Mouse (Mus musculus) forebrain, embryonic 11.5 days (tissue): ENCODE results near the gene Chordc1. TPM values are rescaled to one million over a fixed set of nuclear protein-coding genes. Genes with fewer than 3 reads are reported as not detected.
"Not testable (repeated sequence)": the region's sequence is repeated elsewhere in the genome, so short reads cannot be mapped to it uniquely, and the experiment has no call there.

Source experiments
- ATAC-seq: fragments of 200-750 bp; cut with Nextera tagmentation; replicated peaks from 2 replicates; pipeline ENCODE4 v1.8.0; 2017; ENCODE audit warnings: moderate TSS enrichment; ENCODE audit not compliant: low FRiP score
- DNase-seq: peaks from one replicate; pipeline ENCODE4 v3.0.0-alpha.2; 2017; ENCODE audit warnings: low spot score
- H3K27ac ChIP-seq: fragments of 300-500 bp; sonication (generic); 2 replicates; pipeline ENCODE4 v1.5.1; 2014; ENCODE audit warnings: low read depth, low read length
- H3K27me3 ChIP-seq: fragments of 300-500 bp; sonication (generic); 2 replicates; pipeline ENCODE4 v1.6.1; 2014; ENCODE audit warnings: mild to moderate bottlenecking, low read length, mixed read lengths; ENCODE audit not compliant: control insufficient read depth, insufficient read depth
- H3K36me3 ChIP-seq: fragments of 300-500 bp; sonication (generic); 2 replicates; pipeline ENCODE4 v1.6.1; 2014; ENCODE audit warnings: mild to moderate bottlenecking, low read length, moderate library complexity, mixed read lengths; ENCODE audit not compliant: control insufficient read depth, insufficient read depth
- H3K4me1 ChIP-seq: fragments of 300-500 bp; sonication (generic); replicated peaks from 2 replicates; pipeline ENCODE4 v1.6.1; 2014; ENCODE audit warnings: low read length, mixed read lengths; ENCODE audit not compliant: control insufficient read depth, insufficient read depth
- H3K4me2 ChIP-seq: fragments of 300-500 bp; sonication (generic); 2 replicates; pipeline ENCODE4 v1.6.1; 2014; ENCODE audit warnings: low read depth, mild to moderate bottlenecking, low read length, moderate library complexity, mixed read lengths; ENCODE audit not compliant: severe bottlenecking
- H3K4me3 ChIP-seq: fragments of 300-500 bp; sonication (generic); 2 replicates; pipeline ENCODE4 v1.5.1; 2014; ENCODE audit warnings: low read depth, low read length
- H3K9ac ChIP-seq: fragments of 300-500 bp; sonication (generic); 2 replicates; pipeline ENCODE4 v1.6.1; 2014; ENCODE audit warnings: low read length
- H3K9me3 ChIP-seq: fragments of 300-500 bp; sonication (generic); 2 replicates; pipeline ENCODE4 v1.6.1; 2016; ENCODE audit warnings: low read length, mixed read lengths; ENCODE audit not compliant: control insufficient read depth
- WGBS: fragments of 180-500 bp; shearing (Covaris S2); extraction: QIAGEN DNeasy Blood & Tissue Kit; methylation state at CpG from one replicate; pipeline ENCODE4 v1.1.7; 2014; 5-methylcytosine and 5-hydroxymethylcytosine counted together
- polyA plus RNA-seq: library from polyadenylated mRNA; unstranded; fragments of >200 nt; fragmentation: Nextera tagmentation; extraction: Ambion mirVana; gene quantifications from 2 replicates; pipeline ENCODE4 v1.2.1, GENCODE M21; 2014

Gene Chordc1
- 123 and 129 TPM in 2 replicates for polyA plus RNA-seq

DNA sequence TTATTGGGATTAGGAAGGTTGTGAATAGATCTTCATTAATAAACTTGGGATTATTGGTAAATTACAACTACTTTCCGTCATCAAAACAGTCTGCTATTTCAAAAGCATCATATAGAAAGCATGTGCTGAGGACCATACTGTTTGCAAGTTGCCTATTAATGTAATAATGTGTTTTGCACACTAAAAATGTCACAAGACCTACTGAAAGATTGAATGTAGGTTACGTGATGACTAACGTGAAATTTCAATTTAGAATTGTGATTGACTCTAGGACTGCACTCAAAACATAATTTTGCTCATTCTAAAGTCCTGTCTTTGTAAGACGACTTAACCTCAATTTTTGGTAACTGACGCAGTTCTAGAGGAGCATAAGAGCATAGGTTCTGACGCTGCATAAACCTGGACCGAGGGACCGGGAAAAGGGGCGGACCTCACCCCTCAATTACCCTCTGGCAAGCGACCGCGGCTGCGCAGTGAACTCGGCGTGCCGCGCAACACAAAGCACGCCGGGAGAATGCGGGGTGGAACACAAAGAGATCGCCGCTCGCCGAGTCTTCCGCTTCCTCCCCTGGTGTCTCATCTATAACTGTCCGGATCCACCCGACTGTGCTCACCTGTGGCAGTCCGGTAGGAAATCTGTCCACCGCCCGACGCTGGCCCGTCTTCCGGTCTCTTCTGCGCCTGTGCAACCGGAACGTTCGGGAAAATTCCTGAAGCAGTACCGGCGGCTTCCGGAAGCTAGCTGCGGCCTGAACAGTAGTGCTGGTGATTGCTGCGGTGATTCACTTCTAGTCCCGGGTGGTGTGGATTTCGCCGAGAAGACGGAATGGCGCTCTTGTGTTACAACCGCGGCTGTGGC is at the start of gene Chordc1:
Gene Chordc1 (plus strand): TSS at position 555 of the 859 bp plus-strand sequence.
- peak within 1 kb of the TSS; percentile 70 for H3K27ac ChIP-seq

DNA sequence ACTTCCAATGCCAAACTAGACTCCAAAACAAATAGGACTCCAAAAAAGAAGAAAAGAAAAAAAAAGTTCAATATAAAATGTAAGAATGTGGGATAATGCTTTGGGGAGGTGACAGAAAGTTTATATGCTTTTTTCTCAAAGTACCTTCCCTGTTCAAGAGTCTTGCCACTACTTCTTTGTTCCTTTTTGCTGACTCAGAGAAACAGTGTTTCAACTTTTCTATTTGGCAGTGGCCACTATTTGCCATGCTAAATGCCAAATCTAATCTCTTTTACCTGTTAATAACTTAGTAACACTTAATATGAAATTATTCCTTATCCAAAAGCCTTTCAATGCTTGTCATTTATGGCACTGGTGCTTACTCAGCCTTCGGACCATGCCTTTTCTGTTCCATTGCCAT is 16.0 kb upstream of the Chordc1 start:
- no peaks in the 10 kb centered on the region for H3K9me3 ChIP-seq
- H3K27me3 ChIP-seq = no peaks in the 10 kb centered on the region
- H3K4me2 ChIP-seq = no peak overlapping the region
- H3K9ac ChIP-seq = no peak overlapping the region
- 98% methylated on average over 1 of the region's 1 CpGs for WGBS
- H3K4me3 ChIP-seq = no peak overlapping the region
- H3K4me1 ChIP-seq = no peaks in the 10 kb centered on the region
- H3K27ac ChIP-seq = no peak overlapping the region
- no peaks in the 10 kb centered on the region for H3K36me3 ChIP-seq
- no peak for ATAC-seq
- no peak for DNase-seq

More for the DNA sequence above, at the start of gene Chordc1:
- peak within 1 kb of the TSS; percentile 83 for H3K4me3 ChIP-seq
- H3K36me3 ChIP-seq = no peaks in the 10 kb centered on the region
- peak; percentile 97 for DNase-seq
- ATAC-seq = peak; percentile 99
- H3K27me3 ChIP-seq = no peaks in the 10 kb centered on the region
- peak within 1 kb of the TSS; percentile 96 for H3K9ac ChIP-seq
- 4% methylated on average over 49 of the region's 49 CpGs for WGBS
- H3K4me1 ChIP-seq = 0 out of 2 replicates have a peak, but pooled peaks cover 2% of the 10 kb centered on the region
- no peaks in the 10 kb centered on the region for H3K9me3 ChIP-seq
- peak within 1 kb of the TSS; percentile 62 for H3K4me2 ChIP-seq

DNA sequence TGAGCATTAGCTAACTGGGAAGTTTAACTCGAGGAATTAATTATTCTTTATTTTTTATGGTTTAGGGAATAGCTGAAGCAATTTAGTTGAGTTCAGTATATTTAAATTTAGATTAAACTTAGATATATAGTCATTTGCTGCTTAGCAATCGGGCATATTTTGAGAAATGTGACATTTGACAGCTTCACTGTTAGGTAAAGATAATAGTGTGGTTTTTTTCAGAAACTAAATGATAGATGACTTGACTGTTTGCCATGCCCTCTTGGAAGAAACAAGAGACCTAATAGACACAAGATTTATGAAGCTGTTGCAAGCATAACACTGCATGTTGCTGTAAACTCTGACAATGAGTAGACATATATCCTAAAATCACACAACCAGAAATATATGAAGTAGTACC is 15.1 kb upstream of the Chordc1 start:
- DNase-seq (no peak), ATAC-seq (no peak)
- no peaks in the 10 kb centered on the region for H3K9me3 ChIP-seq
- no peaks in the 10 kb centered on the region for H3K27me3 ChIP-seq
- 69% methylated on average over 2 of the region's 2 CpGs for WGBS
- H3K4me1 ChIP-seq = no peaks in the 10 kb centered on the region
- H3K36me3 ChIP-seq = no peaks in the 10 kb centered on the region
- H3K9ac ChIP-seq = no peak overlapping the region
- no peak overlapping the region for H3K4me2 ChIP-seq
- no peak overlapping the region for H3K27ac ChIP-seq
- no peak overlapping the region for H3K4me3 ChIP-seq

DNA sequence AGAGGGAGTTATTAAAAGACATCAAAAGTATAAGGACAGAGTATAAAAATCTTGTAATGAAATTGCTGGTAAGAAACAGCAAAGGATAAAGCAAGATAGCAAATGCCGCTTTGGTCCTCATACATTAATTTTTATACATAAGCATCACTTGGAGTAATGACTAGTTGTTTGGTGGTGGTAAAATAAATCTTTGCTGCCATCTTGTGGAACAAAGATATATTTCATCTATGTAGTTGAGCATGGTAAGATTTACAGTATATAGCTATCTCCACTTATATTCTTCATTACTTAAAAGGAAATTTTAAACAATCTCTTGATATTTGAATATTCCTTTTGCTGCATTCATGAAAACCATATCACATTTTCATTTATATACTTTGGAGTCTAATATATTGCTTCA is 14.4 kb upstream of the Chordc1 start:
- H3K4me3 ChIP-seq = no peak overlapping the region
- H3K4me2 ChIP-seq = no peak overlapping the region
- no peak for DNase-seq

DNA sequence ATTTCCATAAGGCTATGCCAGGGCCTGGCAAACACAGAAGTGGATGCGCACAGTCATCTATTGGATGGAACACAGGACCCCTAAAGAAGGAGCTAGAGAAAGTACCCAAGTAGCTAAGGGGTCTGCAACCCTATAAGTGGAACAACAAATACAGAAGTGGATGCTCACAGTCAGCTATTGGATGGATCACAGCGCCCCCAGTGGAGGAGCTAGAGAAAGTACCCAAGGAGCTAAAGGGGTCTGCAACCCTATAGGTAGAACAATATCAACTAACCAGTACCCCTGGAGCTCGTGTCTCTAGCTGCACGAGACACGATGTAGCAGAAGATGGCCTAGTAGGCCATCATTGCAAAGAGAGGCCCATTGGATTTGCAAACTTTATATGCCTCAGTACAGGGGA is 13.2 kb upstream of the Chordc1 start:
- WGBS = 42% methylated on average over 5 of the region's 5 CpGs
- not testable (repeated sequence) for H3K27me3 ChIP-seq, H3K36me3 ChIP-seq, H3K9me3 ChIP-seq, DNase-seq, H3K9ac ChIP-seq, H3K4me2 ChIP-seq, H3K4me3 ChIP-seq, H3K27ac ChIP-seq, ATAC-seq, H3K4me1 ChIP-seq

More for the DNA sequence above, 14.4 kb upstream of the Chordc1 start:
- H3K27ac ChIP-seq = no peak overlapping the region
- 64% methylated on average over 1 of the region's 1 CpGs for WGBS
- no peak overlapping the region for H3K9ac ChIP-seq
- no peaks in the 10 kb centered on the region for H3K36me3 ChIP-seq
- H3K27me3 ChIP-seq = no peaks in the 10 kb centered on the region
- H3K4me1 ChIP-seq = no peaks in the 10 kb centered on the region
- H3K9me3 ChIP-seq = no peaks in the 10 kb centered on the region
- no peak; the same call in 1 of the 2 replicates for ATAC-seq

DNA sequence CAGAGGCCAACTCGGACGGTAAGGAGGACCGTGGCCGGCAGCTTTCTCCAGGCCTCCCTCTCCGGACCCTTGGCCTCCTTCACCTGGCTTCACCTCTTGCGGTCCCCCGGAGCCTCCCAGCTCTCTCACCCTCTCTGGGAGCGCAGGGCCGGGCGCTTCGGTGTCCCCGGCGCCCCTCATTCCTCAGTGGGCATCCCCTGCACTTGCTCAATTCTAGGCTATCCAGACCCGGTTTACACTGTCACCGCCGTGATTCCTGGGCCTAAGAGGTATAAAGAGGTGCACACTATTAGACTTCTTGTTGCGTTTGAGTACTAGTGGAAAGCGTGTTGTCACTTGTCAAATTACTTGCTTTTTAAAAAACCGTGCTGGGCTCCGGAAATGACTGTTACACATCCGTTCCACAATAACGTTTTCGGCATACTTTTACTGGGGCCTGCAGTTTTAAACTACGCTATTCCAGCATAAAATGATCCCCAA is 558 bp downstream of the Chordc1 start:
- Histone ChIP-seq H3K9ac (peak overlapping the region; percentile 96), H3K9me3 (no peaks in the 10 kb centered on the region), H3K4me1 (0 out of 2 replicates have a peak, but pooled peaks cover 2% of the 10 kb centered on the region), H3K27me3 (no peaks in the 10 kb centered on the region), H3K27ac (peak overlapping the region; percentile 70), H3K4me2 (peak overlapping the region; percentile 62), H3K4me3 (peak overlapping the region; percentile 83), H3K36me3 (no peaks in the 10 kb centered on the region)
- 1% methylated on average over 24 of the region's 24 CpGs for WGBS
- ATAC-seq (peak; percentile 68), DNase-seq (no peak)

DNA sequence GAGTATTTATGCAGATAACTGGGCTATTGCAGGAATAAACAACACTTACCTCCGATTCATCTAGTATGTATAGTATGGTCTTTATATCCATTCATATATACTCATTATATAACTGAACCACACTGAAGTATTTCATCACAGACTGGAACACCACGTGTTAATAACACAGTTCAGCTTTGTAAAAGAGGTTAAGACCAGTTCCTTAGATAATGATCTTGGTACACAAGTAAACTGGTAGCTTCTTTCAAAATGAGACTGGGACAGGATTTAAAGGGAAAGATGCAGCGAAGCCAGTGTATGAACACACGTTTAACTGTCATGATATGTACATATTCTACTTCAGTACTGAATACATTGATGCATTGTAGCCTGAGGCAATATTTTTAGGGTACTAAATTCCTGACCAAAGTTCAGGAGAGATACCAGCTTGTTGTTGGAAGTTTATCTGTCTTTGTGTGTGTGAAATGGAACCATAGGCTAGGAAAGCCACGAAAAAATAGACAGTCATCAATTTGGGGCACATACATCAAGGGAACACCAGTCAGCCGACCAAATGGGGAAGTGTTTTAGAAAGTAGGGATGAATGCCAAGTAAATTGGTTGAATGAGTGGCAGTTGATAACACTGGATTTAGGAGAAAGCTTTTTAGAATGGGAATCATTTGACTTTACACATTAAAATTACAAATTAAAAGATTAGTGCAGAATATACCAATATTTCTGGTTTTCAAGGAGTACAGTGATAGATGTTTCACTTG is 1.3 kb downstream of the Chordc1 start:
- WGBS = 56% methylated on average over 6 of the region's 6 CpGs
- H3K27ac ChIP-seq = no peak overlapping the region
- peak overlapping the region; percentile 96 for H3K9ac ChIP-seq
- peak overlapping the region; percentile 83 for H3K4me3 ChIP-seq
- H3K4me1 ChIP-seq = 0 out of 2 replicates have a peak, but pooled peaks cover 2% of the 10 kb centered on the region
- H3K27me3 ChIP-seq = no peaks in the 10 kb centered on the region
- no peak for DNase-seq
- no peaks in the 10 kb centered on the region for H3K36me3 ChIP-seq
- ATAC-seq = no peak
- no peaks in the 10 kb centered on the region for H3K9me3 ChIP-seq
- H3K4me2 ChIP-seq = peak overlapping the region; percentile 62

DNA sequence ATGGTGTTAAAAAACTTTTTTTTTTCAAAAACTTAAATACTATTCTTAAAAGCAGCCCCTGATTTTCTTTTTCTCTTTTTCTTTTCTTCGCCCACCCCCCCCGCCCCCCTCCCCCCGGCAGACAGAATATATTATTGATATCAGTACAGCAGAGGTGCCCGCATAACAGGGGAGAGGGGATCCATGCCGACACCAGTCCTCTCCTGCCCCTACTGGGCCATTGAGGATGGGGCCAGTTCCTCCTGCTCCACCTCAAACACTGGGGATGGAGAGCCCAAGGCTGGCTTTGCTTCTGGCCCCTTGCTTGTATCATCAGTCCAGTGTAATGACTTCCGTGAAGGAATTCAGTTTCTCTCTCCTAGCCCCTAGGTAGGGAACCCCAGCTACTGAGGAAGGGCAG is 6.4 kb downstream of the Chordc1 start:
- no peak overlapping the region for H3K27ac ChIP-seq
- 94% methylated on average over 6 of the region's 6 CpGs for WGBS
- no peak overlapping the region for H3K9ac ChIP-seq
- H3K4me1 ChIP-seq = 0 out of 2 replicates have a peak, but pooled peaks cover under 1% of the 10 kb centered on the region
- no peak overlapping the region for H3K4me3 ChIP-seq
- no peak overlapping the region for H3K4me2 ChIP-seq
- ATAC-seq (no peak), DNase-seq (no peak)
- H3K27me3 ChIP-seq = no peaks in the 10 kb centered on the region
- no peaks in the 10 kb centered on the region for H3K9me3 ChIP-seq
- H3K36me3 ChIP-seq = peaks cover under 1% of the 10 kb centered on the region; the same call in 1 of the 2 replicates
